Mouse (Mus musculus): ENCODE data around the gene Chaf1a.

DNA sequence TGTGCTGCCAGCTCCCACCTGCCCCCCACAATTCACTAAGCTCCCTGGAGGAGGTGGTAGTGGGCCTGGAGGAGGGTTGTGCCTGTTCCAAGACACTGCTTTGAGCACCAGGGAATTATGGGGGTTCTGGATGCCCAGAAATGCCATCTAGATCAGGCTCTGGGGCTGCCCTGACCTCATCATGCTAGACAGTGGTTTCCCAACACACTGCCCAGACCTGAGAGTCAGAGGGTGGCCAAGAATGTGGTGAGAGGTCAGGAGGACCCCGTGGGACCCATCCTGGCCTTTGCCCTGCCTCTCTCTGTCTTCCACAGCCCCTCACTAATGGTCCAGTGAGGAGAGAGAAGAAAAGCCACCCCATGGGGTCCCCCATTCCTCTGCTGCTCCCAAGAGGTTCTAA is 70.8 kb downstream of the Chaf1a start:
- TF ChIP-seq CTCF (IDR thresholded peaks at IDR 0.05) (no peak), EP300 (IDR thresholded peaks at IDR 0.05) (no peak)

All from lung, postnatal 0 days (tissue).